Mouse (Mus musculus) megakaryocyte, adult 5-6 weeks (primary cell): ENCODE results near the gene Btbd18. TPM values are rescaled to one million over a fixed set of nuclear protein-coding genes. Genes with fewer than 3 reads are reported as not detected.
A peak's percentile ranks its signal among the peaks of the same experiment; 100 is the strongest.

Experiments
- ATAC-seq: 2 replicates; pipeline ENCODE4 v1.8.0; 2016; ENCODE audit warnings: mild to moderate bottlenecking, inconsistent platforms; ENCODE audit not compliant: poor library complexity, severe bottlenecking
- total RNA-seq, 2 experiments: library from RNA; stranded (forward) in 1 of 2; stranded (reverse) in 1 of 2; fragments of 153-499, 151-499 nt in 1 of 2; fragments of 221-1000, 200-1000 nt in 1 of 2; gene quantifications; 2 replicates each; pipeline versions ENCODE4 v1.2.3 to v1.2.4; 2015 to 2017

The Btbd18 gene
- total RNA-seq, 2 experiments from 2014 or later = 0.07 TPM; not detected in 1

GRCm38 (mm10) chr2:84695007-84695695, 36.3 kb downstream of the Btbd18 start:
- no peak for ATAC-seq

- no peak for ATAC-seq
Measured at GRCm38 (mm10) chr2:84703497-84703896, 44.6 kb downstream of the Btbd18 start.

GRCm38 (mm10) chr2:84704329-84704728, 45.5 kb downstream of the Btbd18 start:
- ATAC-seq = no peak

- peak; percentile 73 for ATAC-seq
Measured at GRCm38 (mm10) chr2:84705295-84705694, 46.4 kb downstream of the Btbd18 start.

- ATAC-seq = no peak
Measured at GRCm38 (mm10) chr2:84707523-84707922, 48.6 kb downstream of the Btbd18 start.

GRCm38 (mm10) chr2:84711898-84712297, 53.0 kb downstream of the Btbd18 start:
- ATAC-seq = no peak

- peak; percentile 0 for ATAC-seq
Measured at GRCm38 (mm10) chr2:84714422-84714810, 55.5 kb downstream of the Btbd18 start.

GRCm38 (mm10) chr2:84714811-84715561, 56.1 kb downstream of the Btbd18 start, which contains the start of gene Zdhhc5:
Gene Zdhhc5 (minus strand): TSS chr2:84715180.
- ATAC-seq = peak; percentile 83

- ATAC-seq = peak; percentile 79
Measured at GRCm38 (mm10) chr2:84715562-84716361, 56.9 kb downstream of the Btbd18 start.

GRCm38 (mm10) chr2:84716423-84717355, 57.8 kb downstream of the Btbd18 start:
- ATAC-seq = no peak

- ATAC-seq = no peak
Measured at GRCm38 (mm10) chr2:84717357-84717756, 58.5 kb downstream of the Btbd18 start.

Other genes starting within 250 kb of the Btbd18 start
- gene Calcrl, start 233.7 kb upstream of the Btbd18 start, total RNA-seq (2015) = 17.8 and 25.6 TPM in 2 replicates
- 49.4 and 66.0 TPM in 2 replicates for gene Calcrl, start 233.7 kb upstream of the Btbd18 start, total RNA-seq (2017)
- gene Tfpi, start 182.3 kb upstream of the Btbd18 start, total RNA-seq (2015) = 7.0 and 8.3 TPM in 2 replicates
- gene Tfpi, start 182.3 kb upstream of the Btbd18 start, total RNA-seq (2017) = 7.5 and 8.4 TPM in 2 replicates
- gene Ctnnd1, start 8.3 kb upstream of the Btbd18 start, total RNA-seq (2015) = 14.9 and 20.9 TPM in 2 replicates
- 14.8 and 17.8 TPM in 2 replicates for gene Ctnnd1, start 8.3 kb upstream of the Btbd18 start, total RNA-seq (2017)
- 126 and 155 TPM in 2 replicates for gene Selenoh, start 11.7 kb downstream of the Btbd18 start, total RNA-seq (2015)
- 76.2 and 102 TPM in 2 replicates for gene Selenoh, start 11.7 kb downstream of the Btbd18 start, total RNA-seq (2017)
- gene Gm28635, start 19.0 kb downstream of the Btbd18 start, total RNA-seq (2015) = not detected in 2 replicates
- not detected in 2 replicates for gene Gm28635, start 19.0 kb downstream of the Btbd18 start, total RNA-seq (2017)
- 22.4 and 24.5 TPM in 2 replicates for gene Med19, start 19.3 kb downstream of the Btbd18 start, total RNA-seq (2015)
- gene Med19, start 19.3 kb downstream of the Btbd18 start, total RNA-seq (2017) = 16.1 and 20.2 TPM in 2 replicates
- gene Tmx2, start 20.1 kb downstream of the Btbd18 start, total RNA-seq (2015) = 42.4 and 49.0 TPM in 2 replicates
- gene Tmx2, start 20.1 kb downstream of the Btbd18 start, total RNA-seq (2017) = 29.4 and 38.5 TPM in 2 replicates
- gene Zdhhc5, start 56.1 kb downstream of the Btbd18 start, total RNA-seq (2015) = 39.8 and 42.7 TPM in 2 replicates
- gene Zdhhc5, start 56.1 kb downstream of the Btbd18 start, total RNA-seq (2017) = 32.6 and 37.9 TPM in 2 replicates
- gene Clp1, start 68.3 kb downstream of the Btbd18 start, total RNA-seq (2015) = 33.1 and 34.5 TPM in 2 replicates
- 33.1 and 36.2 TPM in 2 replicates for gene Clp1, start 68.3 kb downstream of the Btbd18 start, total RNA-seq (2017)
- gene Ypel4, start 75.0 kb downstream of the Btbd18 start, total RNA-seq (2015) = 0.16 and 0.82 TPM in 2 replicates
- gene Ypel4, start 75.0 kb downstream of the Btbd18 start, total RNA-seq (2017) = 0.40 and 0.69 TPM in 2 replicates
- gene Gm19426, start 84.6 kb downstream of the Btbd18 start, total RNA-seq (2015) = not detected in 2 replicates
- gene Gm19426, start 84.6 kb downstream of the Btbd18 start, total RNA-seq (2017) = not detected in 2 replicates
- 1.5 and 2.1 TPM in 2 replicates for gene Serping1, start 116.4 kb downstream of the Btbd18 start, total RNA-seq (2015)
- gene Serping1, start 116.4 kb downstream of the Btbd18 start, total RNA-seq (2017) = 0.94 and 2.2 TPM in 2 replicates
- gene Ube2l6, start 139.7 kb downstream of the Btbd18 start, total RNA-seq (2015) = 23.7 and 27.7 TPM in 2 replicates
- 25.2 and 31.5 TPM in 2 replicates for gene Ube2l6, start 139.7 kb downstream of the Btbd18 start, total RNA-seq (2017)
- not detected in 2 replicates for gene Smtnl1, start 163.6 kb downstream of the Btbd18 start, total RNA-seq (2015)
- gene Smtnl1, start 163.6 kb downstream of the Btbd18 start, total RNA-seq (2017) = not detected in 2 replicates
- 17.7 and 18.6 TPM in 2 replicates for gene Timm10, start 167.9 kb downstream of the Btbd18 start, total RNA-seq (2015)
- gene Timm10, start 167.9 kb downstream of the Btbd18 start, total RNA-seq (2017) = 14.2 and 19.8 TPM in 2 replicates
- 3.7 and 5.2 TPM in 2 replicates for gene Slc43a1, start 179.8 kb downstream of the Btbd18 start, total RNA-seq (2015)
- gene Slc43a1, start 179.8 kb downstream of the Btbd18 start, total RNA-seq (2017) = 1.6 and 3.1 TPM in 2 replicates
- not detected in 2 replicates for gene Rtn4rl2, start 227.6 kb downstream of the Btbd18 start, total RNA-seq (2015)
- gene Rtn4rl2, start 227.6 kb downstream of the Btbd18 start, total RNA-seq (2017) = not detected in 2 replicates